Mouse (Mus musculus): ENCODE measurements at regions not wholly inside any gene's neighbourhood (a gene's known extent, or its start where the extent isn't known, plus 50 kb on each side); places are given as distances from the start of the nearest gene placed in this dataset.

- TF ChIP-seq POLR2A (IDR thresholded peaks at IDR 0.05; ENCODE audit: borderline replicate concordance, control insufficient read depth, low read depth, low read length), result no peak
- TF ChIP-seq CTCF (IDR thresholded peaks at IDR 0.05; ENCODE audit: control insufficient read depth, insufficient read depth, low read length), result no peak
Observed at GRCm38 (mm10) chr12:109539046-109539445, 61.1 kb downstream of the Rtl1 start.
